Mouse (Mus musculus): Measurements from ENCODE around the gene Trim25. TPM values are rescaled to one million over a fixed set of nuclear protein-coding genes. Genes with fewer than 3 reads are reported as not detected.

The Trim25 gene
- polyA plus RNA-seq, 1 experiment from 2014 or later: 23.2 TPM

DNA sequence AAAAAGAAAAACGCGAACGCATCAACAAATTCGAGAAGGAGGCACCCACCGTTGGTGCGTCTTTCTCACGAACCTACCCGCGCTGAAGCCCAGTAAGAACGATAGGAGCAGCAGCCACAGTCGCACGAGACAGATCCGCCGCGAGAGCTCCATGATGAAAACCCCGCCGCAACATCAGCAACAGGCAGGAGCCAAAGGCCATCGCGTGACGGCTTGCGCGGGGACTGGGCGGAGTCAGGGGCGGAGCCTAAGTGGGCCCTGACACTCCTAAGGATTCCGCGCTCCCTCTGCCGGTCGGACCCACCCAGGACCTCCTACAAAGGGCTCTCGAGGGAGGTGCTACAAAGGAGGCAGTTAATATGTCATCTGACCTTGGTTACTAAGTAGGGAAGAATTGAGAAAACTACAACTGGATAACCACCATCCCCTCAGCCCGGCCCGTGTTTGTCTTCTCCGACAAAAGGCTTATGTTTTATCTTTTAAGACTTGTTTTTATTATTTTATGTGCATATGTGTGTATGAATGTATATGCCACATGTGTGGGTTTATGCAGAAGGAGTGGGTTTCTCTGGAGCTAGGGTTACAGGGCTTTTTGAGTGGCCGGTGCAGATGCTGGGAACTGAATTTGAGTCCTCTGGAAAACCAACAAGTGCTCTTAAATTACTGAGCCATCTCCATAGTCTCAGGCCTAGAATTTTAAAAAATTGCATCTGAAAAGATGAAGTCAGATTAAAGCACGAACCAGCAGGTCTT lies 43.8 kb upstream of the Trim25 start, which contains the start of gene Scpep1:
Scpep1 (minus strand) TSS at position 249 of the 753 bp plus-strand sequence.
- peak within 1 kb of the TSS; percentile 63 for H3K4me2 ChIP-seq (ENCODE audit: low read length)
- 0 out of 2 replicates have a peak, but pooled peaks cover under 1% of the 10 kb centered on the region for H3K36me3 ChIP-seq (ENCODE audit: control insufficient read depth, insufficient read depth, low read length)
- peak within 1 kb of the TSS; percentile 47 for H3K27ac ChIP-seq (ENCODE audit: low read depth)
- peaks cover 10% of the 10 kb centered on the region; the same call in 1 of the 2 replicates for H3K4me1 ChIP-seq (replicated peaks; ENCODE audit: control insufficient read depth, insufficient read depth, low read length)
- no peaks in the 10 kb centered on the region for H3K27me3 ChIP-seq (replicated peaks; ENCODE audit: control insufficient read depth, insufficient read depth, low read length)
- 4% methylated on average over 34 of the region's 34 CpGs for WGBS
- DNase-seq (ENCODE audit: low spot score) (peak; percentile 96), ATAC-seq (replicated peaks; ENCODE audit: low FRiP score, low TSS enrichment, low read depth) (peak; percentile 94)
- no peaks in the 10 kb centered on the region for H3K9me3 ChIP-seq (ENCODE audit: control insufficient read depth, low read length)
- peak within 1 kb of the TSS; percentile 53 for H3K4me3 ChIP-seq (ENCODE audit: low read depth, low read length)
- H3K9ac ChIP-seq (ENCODE audit: low read length): peak within 1 kb of the TSS; percentile 49

DNA sequence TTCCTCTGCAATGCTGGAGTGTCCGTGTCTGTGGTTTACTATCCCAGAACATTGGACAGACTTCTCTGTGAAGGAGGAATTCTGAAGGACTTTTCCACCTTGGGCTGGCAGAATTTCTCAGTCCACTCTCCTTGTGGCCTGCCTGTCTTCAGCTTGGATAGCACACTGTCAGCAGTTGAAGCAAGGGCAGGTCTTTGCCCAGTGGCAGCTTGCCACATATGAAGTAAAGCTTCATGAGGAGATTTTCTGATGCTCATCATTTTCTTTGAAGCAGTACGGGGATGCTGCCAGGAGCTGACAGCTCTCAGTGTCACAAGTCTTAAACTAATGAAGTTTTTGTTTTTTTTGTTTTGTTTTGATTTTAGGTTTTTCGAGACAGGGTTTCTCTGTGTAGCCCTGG lies 40.3 kb upstream of the Trim25 start:
- ATAC-seq (replicated peaks; ENCODE audit: low FRiP score, low TSS enrichment, low read depth): no peak
- Histone ChIP-seq H3K9ac (ENCODE audit: low read length) (no peak overlapping the region), H3K4me1 (replicated peaks; ENCODE audit: control insufficient read depth, insufficient read depth, low read length) (peaks cover 10% of the 10 kb centered on the region; the same call in 1 of the 2 replicates), H3K9me3 (ENCODE audit: control insufficient read depth, low read length) (no peaks in the 10 kb centered on the region), H3K27ac (ENCODE audit: low read depth) (no peak overlapping the region), H3K27me3 (replicated peaks; ENCODE audit: control insufficient read depth, insufficient read depth, low read length) (no peaks in the 10 kb centered on the region), H3K4me3 (ENCODE audit: low read depth, low read length) (no peak overlapping the region), H3K36me3 (ENCODE audit: control insufficient read depth, insufficient read depth, low read length) (no peaks in the 10 kb centered on the region), H3K4me2 (ENCODE audit: low read length) (no peak overlapping the region)
- DNase-seq (ENCODE audit: low spot score): no peak
- WGBS: 84% methylated on average over 3 of the region's 3 CpGs

DNA sequence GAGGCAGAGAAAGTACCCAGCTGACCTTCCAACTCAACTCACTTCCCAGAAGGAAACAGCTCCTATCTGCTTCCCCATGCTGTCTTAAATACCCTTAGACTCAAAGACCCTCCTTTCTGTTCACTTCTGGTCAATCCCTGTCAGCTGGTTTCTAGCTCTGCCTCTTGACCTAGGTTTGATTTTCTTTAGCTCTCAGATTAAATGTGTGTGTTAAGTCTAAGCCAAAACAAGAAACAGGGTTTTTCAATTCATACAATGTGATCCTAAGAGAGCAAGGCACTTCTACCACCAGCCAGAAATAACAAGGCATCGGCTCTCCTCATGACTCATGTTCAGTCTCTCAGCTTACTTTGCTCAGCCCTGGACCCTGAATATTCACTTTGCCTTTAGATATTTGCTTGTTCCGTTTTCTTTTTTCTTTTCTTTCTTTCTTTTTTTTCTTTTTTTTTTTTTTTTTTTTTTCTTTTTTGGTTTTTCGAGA lies 32.3 kb upstream of the Trim25 start, which contains the start of gene Elobl:
Elobl (minus strand) TSS at position 51 of the 481 bp plus-strand sequence.
- H3K4me2 ChIP-seq (ENCODE audit: low read length): no peak within 1 kb of the TSS
- DNase-seq (ENCODE audit: low spot score) (no peak), ATAC-seq (replicated peaks; ENCODE audit: low FRiP score, low TSS enrichment, low read depth) (no peak)
- no peaks in the 10 kb centered on the region for H3K27me3 ChIP-seq (replicated peaks; ENCODE audit: control insufficient read depth, insufficient read depth, low read length)
- H3K27ac ChIP-seq (ENCODE audit: low read depth): no peak within 1 kb of the TSS
- H3K9ac ChIP-seq (ENCODE audit: low read length): no peak within 1 kb of the TSS
- H3K4me3 ChIP-seq (ENCODE audit: low read depth, low read length): no peak within 1 kb of the TSS
- no peaks in the 10 kb centered on the region for H3K4me1 ChIP-seq (replicated peaks; ENCODE audit: control insufficient read depth, insufficient read depth, low read length)
- WGBS: 97% methylated on average over 2 of the region's 3 CpGs
- no peaks in the 10 kb centered on the region for H3K36me3 ChIP-seq (ENCODE audit: control insufficient read depth, insufficient read depth, low read length)
- H3K9me3 ChIP-seq (ENCODE audit: control insufficient read depth, low read length): no peaks in the 10 kb centered on the region

DNA sequence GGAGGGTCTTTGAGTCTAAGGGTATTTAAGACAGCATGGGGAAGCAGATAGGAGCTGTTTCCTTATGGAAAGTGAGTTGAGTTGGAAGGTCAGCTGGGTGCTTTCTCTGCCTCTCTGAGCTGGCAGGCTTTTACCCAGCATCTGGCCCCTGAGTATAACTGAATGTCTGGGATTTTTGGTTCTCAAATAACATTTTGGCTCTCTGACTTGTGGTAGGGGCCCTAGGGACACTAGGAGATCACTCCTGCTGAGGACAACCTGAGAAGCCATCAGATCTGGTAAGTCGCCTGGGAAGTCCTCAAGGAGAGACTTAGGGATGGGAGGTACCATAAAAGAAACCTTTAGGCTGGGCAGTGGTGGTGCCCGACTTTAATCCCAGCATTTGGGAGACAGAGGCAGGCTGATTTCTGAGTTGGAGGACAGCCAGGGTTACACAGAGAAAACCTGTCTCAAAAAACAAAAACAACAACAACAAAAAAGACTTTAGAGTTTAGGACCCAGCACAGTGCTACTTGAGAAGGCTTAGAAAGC lies 28.9 kb upstream of the Trim25 start, which contains the start of gene Coil:
Coil (plus strand) TSS at position 51 of the 531 bp plus-strand sequence.
- Histone ChIP-seq H3K4me2 (ENCODE audit: low read length) (no peak within 1 kb of the TSS), H3K9ac (ENCODE audit: low read length) (no peak within 1 kb of the TSS), H3K4me3 (ENCODE audit: low read depth, low read length) (no peak within 1 kb of the TSS), H3K4me1 (replicated peaks; ENCODE audit: control insufficient read depth, insufficient read depth, low read length) (peaks cover 6% of the 10 kb centered on the region; the same call in 1 of the 2 replicates), H3K27me3 (replicated peaks; ENCODE audit: control insufficient read depth, insufficient read depth, low read length) (no peaks in the 10 kb centered on the region), H3K9me3 (ENCODE audit: control insufficient read depth, low read length) (no peaks in the 10 kb centered on the region), H3K27ac (ENCODE audit: low read depth) (no peak within 1 kb of the TSS), H3K36me3 (ENCODE audit: control insufficient read depth, insufficient read depth, low read length) (no peaks in the 10 kb centered on the region)
- DNase-seq (ENCODE audit: low spot score) (peak; percentile 63), ATAC-seq (replicated peaks; ENCODE audit: low FRiP score, low TSS enrichment, low read depth) (no peak)
- WGBS: 36% methylated on average over 2 of the region's 2 CpGs

DNA sequence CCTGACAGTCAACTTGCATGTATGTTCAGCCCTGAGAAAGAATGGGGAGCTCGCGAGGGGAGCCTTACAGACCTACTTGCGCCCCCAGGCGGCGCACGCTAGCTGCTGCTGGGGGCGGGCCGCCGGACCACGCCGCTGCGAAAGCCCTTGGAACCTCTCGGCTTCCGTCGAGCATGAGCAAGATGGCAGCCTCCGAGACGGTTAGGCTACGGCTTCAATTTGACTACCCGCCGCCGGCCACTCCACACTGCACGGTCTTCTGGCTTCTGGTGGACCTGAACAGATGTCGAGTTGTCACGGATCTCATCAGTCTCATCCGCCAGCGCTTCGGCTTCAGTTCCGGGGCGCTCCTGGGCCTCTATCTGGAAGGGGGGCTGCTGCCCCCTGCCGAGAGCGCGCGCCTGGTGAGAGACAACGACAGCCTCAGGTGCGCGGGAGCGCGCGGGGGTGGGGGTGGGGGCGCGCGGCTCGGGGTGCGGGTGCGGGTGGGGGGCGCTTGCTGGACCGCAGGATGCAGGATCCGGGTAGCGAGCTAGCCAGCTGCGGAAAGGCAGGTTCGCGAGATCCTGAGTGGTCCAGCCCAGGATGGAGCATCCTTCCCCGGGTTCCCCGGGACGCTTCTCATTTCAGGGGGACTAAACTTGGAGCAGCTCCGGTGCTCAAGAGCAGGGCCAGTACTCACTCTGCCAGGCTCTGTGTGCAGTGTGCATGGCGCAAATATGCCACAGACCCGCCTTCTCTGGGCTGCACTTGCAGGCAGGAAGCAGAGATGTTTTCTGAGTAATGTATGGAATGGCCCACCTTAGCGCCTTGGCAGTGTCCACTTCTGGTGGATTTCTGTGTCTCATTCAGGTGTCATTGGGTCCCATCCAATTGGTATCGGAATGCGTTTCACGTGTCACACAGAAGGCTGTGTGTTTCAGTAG lies 25.1 kb upstream of the Trim25 start:
- H3K36me3 ChIP-seq (ENCODE audit: control insufficient read depth, insufficient read depth, low read length): no peaks in the 10 kb centered on the region
- H3K9ac ChIP-seq (ENCODE audit: low read length): peak overlapping the region; percentile 58
- peaks cover 6% of the 10 kb centered on the region; the same call in 1 of the 2 replicates for H3K4me1 ChIP-seq (replicated peaks; ENCODE audit: control insufficient read depth, insufficient read depth, low read length)
- peak overlapping the region; percentile 72 for H3K27ac ChIP-seq (ENCODE audit: low read depth)
- H3K27me3 ChIP-seq (replicated peaks; ENCODE audit: control insufficient read depth, insufficient read depth, low read length): no peaks in the 10 kb centered on the region
- peak overlapping the region; percentile 66 for H3K4me2 ChIP-seq (ENCODE audit: low read length)
- H3K9me3 ChIP-seq (ENCODE audit: control insufficient read depth, low read length): no peaks in the 10 kb centered on the region
- DNase-seq (ENCODE audit: low spot score) (peak; percentile 95), ATAC-seq (replicated peaks; ENCODE audit: low FRiP score, low TSS enrichment, low read depth) (peak; percentile 81)
- peak overlapping the region; percentile 65 for H3K4me3 ChIP-seq (ENCODE audit: low read depth, low read length)
- WGBS: 2% methylated on average over 62 of the region's 62 CpGs

DNA sequence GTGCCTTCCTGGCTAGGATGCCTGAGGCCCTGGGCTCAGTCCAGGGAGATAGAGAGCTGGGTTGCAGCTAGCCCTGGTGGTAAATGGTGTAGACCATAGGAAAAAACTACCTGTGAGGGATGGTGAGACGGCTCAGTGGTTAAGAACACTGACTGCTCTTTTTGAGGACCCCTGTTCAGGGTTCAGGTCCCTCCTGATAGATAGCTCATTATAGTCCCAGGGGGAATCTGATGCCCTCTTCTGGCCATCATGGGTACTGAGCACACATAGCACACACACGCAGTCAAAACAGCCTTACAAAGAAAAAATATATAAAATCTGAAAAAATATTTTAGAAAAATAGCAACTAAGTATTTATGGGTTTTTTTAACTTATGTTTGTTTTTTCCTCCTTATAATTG lies 22.9 kb upstream of the Trim25 start:
- Histone ChIP-seq H3K4me1 (replicated peaks; ENCODE audit: control insufficient read depth, insufficient read depth, low read length) (peaks cover 6% of the 10 kb centered on the region; the same call in 1 of the 2 replicates), H3K4me3 (ENCODE audit: low read depth, low read length) (no peak overlapping the region), H3K4me2 (ENCODE audit: low read length) (no peak overlapping the region), H3K27me3 (replicated peaks; ENCODE audit: control insufficient read depth, insufficient read depth, low read length) (no peaks in the 10 kb centered on the region), H3K9me3 (ENCODE audit: control insufficient read depth, low read length) (no peaks in the 10 kb centered on the region), H3K36me3 (ENCODE audit: control insufficient read depth, insufficient read depth, low read length) (peaks cover 5% of the 10 kb centered on the region; the same call in 1 of the 2 replicates), H3K27ac (ENCODE audit: low read depth) (no peak overlapping the region), H3K9ac (ENCODE audit: low read length) (no peak overlapping the region)
- WGBS: 93% methylated on average over 2 of the region's 2 CpGs
- DNase-seq (ENCODE audit: low spot score) (no peak), ATAC-seq (replicated peaks; ENCODE audit: low FRiP score, low TSS enrichment, low read depth) (no peak)

DNA sequence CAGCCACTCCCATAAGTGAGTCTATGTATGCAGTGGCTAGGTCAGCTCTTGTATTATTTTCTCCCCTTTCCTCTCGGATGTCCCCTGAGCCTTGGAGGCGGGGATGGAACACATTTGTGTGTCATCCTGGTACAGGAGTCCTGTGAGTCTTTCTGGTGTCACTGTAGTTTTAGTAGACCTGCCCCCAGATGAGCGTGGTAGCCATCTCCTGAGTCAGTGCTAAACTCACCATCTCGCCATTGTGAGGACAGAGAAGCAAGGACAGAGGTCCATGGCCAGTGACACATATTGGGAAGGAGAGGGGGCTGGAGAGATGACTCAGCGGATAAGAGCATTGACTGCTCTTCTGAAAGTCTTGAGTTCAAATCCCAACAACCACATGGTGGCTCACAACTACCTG lies 22.0 kb upstream of the Trim25 start:
- ATAC-seq (replicated peaks; ENCODE audit: low FRiP score, low TSS enrichment, low read depth) (no peak), DNase-seq (ENCODE audit: low spot score) (no peak)
- 91% methylated on average over 5 of the region's 5 CpGs for WGBS
- Histone ChIP-seq H3K27me3 (replicated peaks; ENCODE audit: control insufficient read depth, insufficient read depth, low read length) (no peaks in the 10 kb centered on the region), H3K4me1 (replicated peaks; ENCODE audit: control insufficient read depth, insufficient read depth, low read length) (peaks cover 6% of the 10 kb centered on the region; the same call in 1 of the 2 replicates), H3K4me2 (ENCODE audit: low read length) (no peak overlapping the region), H3K9me3 (ENCODE audit: control insufficient read depth, low read length) (no peaks in the 10 kb centered on the region), H3K27ac (ENCODE audit: low read depth) (no peak overlapping the region), H3K9ac (ENCODE audit: low read length) (no peak overlapping the region), H3K4me3 (ENCODE audit: low read depth, low read length) (no peak overlapping the region), H3K36me3 (ENCODE audit: control insufficient read depth, insufficient read depth, low read length) (peaks cover 14% of the 10 kb centered on the region; the same call in 1 of the 2 replicates)

DNA sequence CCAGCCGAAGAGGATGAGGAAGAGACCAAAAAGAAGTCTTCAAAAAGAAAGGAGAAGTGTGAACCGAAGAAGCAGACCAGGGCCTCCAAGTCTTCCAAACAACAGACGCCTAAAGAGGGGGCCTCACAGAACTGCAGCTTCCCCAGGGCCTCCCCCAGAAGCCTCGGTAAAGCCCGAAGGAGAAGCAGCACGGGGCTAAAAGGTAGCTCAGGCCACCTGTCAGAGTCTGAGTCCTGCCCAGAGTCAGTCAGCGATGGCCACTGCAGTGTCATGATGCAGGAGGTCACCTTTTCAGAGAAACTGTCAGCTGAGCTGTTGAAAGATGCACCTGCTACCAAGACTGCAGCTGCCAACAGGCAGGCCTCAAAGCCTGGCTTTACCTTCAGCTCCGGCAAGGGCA lies 17.8 kb upstream of the Trim25 start:
- Histone ChIP-seq H3K27me3 (replicated peaks; ENCODE audit: control insufficient read depth, insufficient read depth, low read length) (no peaks in the 10 kb centered on the region), H3K4me1 (replicated peaks; ENCODE audit: control insufficient read depth, insufficient read depth, low read length) (no peaks in the 10 kb centered on the region), H3K4me3 (ENCODE audit: low read depth, low read length) (no peak overlapping the region), H3K4me2 (ENCODE audit: low read length) (no peak overlapping the region), H3K36me3 (ENCODE audit: control insufficient read depth, insufficient read depth, low read length) (peaks cover 42% of the 10 kb centered on the region), H3K27ac (ENCODE audit: low read depth) (no peak overlapping the region), H3K9me3 (ENCODE audit: control insufficient read depth, low read length) (no peaks in the 10 kb centered on the region), H3K9ac (ENCODE audit: low read length) (no peak overlapping the region)
- ATAC-seq (replicated peaks; ENCODE audit: low FRiP score, low TSS enrichment, low read depth) (no peak), DNase-seq (ENCODE audit: low spot score) (no peak)
- 93% methylated on average over 8 of the region's 8 CpGs for WGBS
